Mouse (Mus musculus): ENCODE measurements around the gene AI464131.

DNA sequence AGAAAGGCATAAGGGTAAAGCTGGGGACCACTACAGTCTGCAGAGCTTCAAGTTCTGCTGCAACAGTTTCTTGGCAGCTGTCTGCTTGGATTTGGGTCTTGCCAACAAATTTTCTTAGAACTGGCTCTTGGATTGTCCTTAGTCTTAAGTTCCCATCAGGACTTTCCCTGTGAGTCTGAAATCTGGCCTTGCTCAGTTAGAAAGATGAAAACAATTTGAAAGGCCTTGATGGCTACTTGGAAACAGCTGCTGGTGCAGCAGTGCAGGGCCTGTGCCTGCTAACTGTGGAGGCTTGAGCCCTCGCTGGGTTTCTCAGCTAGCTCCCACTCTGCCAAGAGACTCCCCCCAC lies 23.4 kb downstream of the AI464131 start:
- TF ChIP-seq CTCF (IDR thresholded peaks at IDR 0.05; ENCODE audit: control insufficient read depth, insufficient read depth, low read length) = no peak
- no peak for TF ChIP-seq POLR2A (IDR thresholded peaks at IDR 0.05; ENCODE audit: borderline replicate concordance, control insufficient read depth, low read depth, low read length)
